Mouse (Mus musculus) liver, embryonic 14.5 days (tissue): Measurements from ENCODE around the gene Xkr7. TPM values are rescaled to one million over a fixed set of nuclear protein-coding genes. Genes with fewer than 3 reads are reported as not detected.

Experiments used
- ATAC-seq: fragments of 200-750 bp; cut with Nextera tagmentation; 2 replicates; pipeline ENCODE4 v1.8.0; 2017; ENCODE audit warnings: moderate number of reproducible peaks, mild to moderate bottlenecking, moderate library complexity; ENCODE audit not compliant: insufficient read depth
- DNase-seq, 3 experiments: peaks; one replicate each; pipeline ENCODE4 v3.0.0-alpha.2; 2012 to 2013; ENCODE audit warnings: low read depth in 3 of 3, low spot score in 3 of 3
- H3K27ac ChIP-seq: fragments of 300-500 bp; sonication (generic); 2 replicates; pipeline ENCODE4 v1.5.1; 2014; ENCODE audit warnings: moderate library complexity, mild to moderate bottlenecking, control low read depth, inconsistent platforms
- H3K27me3 ChIP-seq: fragments of 300-500 bp; sonication (generic); 2 replicates; pipeline ENCODE4 v1.6.1; 2014; ENCODE audit warnings: mild to moderate bottlenecking, low read length, moderate library complexity; ENCODE audit not compliant: control insufficient read depth, insufficient read depth
- H3K36me3 ChIP-seq: fragments of 300-500 bp; sonication (generic); replicated peaks from 2 replicates; pipeline ENCODE4 v1.6.1; 2014; ENCODE audit warnings: low read depth; ENCODE audit not compliant: control insufficient read depth, insufficient read depth
- H3K4me1 ChIP-seq, 2 experiments: fragments of 200-500 bp in 1 of 2; fragments of 300-500 bp in 1 of 2; sonication (generic) in 1 of 2; replicated peaks; 2 replicates each; pipeline ENCODE4 v1.6.1; 2012 to 2014; ENCODE audit warnings: antibody characterized with exemption in 1 of 2, inconsistent platforms in 1 of 2, low read length in 1 of 2; ENCODE audit not compliant: control insufficient read depth in 2 of 2, insufficient read depth in 2 of 2
- H3K4me2 ChIP-seq: fragments of 300-500 bp; sonication (generic); 2 replicates; pipeline ENCODE4 v1.6.1; 2014; ENCODE audit warnings: low read depth, mild to moderate bottlenecking, control low read depth, moderate library complexity
- H3K4me3 ChIP-seq, 2 experiments: fragments of 200-500 bp in 1 of 2; fragments of 300-500 bp in 1 of 2; sonication (generic) in 1 of 2; 2 replicates each; pipeline ENCODE4 v1.5.1; 2012 to 2014; ENCODE audit warnings: low read depth in 2 of 2, low read length in 2 of 2, mild to moderate bottlenecking in 2 of 2, control low read depth in 1 of 2, inconsistent platforms in 1 of 2, moderate library complexity in 1 of 2; ENCODE audit not compliant: insufficient read depth in 1 of 2
- H3K9ac ChIP-seq: fragments of 300-500 bp; sonication (generic); replicated peaks from 2 replicates; pipeline ENCODE4 v1.6.1; 2014; ENCODE audit warnings: mild to moderate bottlenecking, control low read depth, moderate library complexity
- H3K9me3 ChIP-seq: fragments of 300-500 bp; sonication (generic); 2 replicates; pipeline ENCODE4 v1.6.1; 2016; ENCODE audit warnings: low read length, mixed read lengths; ENCODE audit not compliant: control insufficient read depth
- CTCF ChIP-seq: IDR thresholded peaks from 2 replicates; pipeline ENCODE4 v1.5.1; 2016; ENCODE audit warnings: antibody characterized with exemption, low read depth, control low read depth
- EP300 ChIP-seq: IDR thresholded peaks from 2 replicates; pipeline ENCODE4 v1.6.1; 2016; ENCODE audit warnings: antibody characterized with exemption, low read depth
- WGBS: fragments of 180-500 bp; shearing (Covaris S2); extraction: QIAGEN DNeasy Blood & Tissue Kit; methylation state at CpG from one replicate; pipeline ENCODE4 v1.1.7; 2014; ENCODE audit not compliant: insufficient replicate concordance; 5-methylcytosine and 5-hydroxymethylcytosine counted together
- polyA plus RNA-seq, 2 experiments: library from polyadenylated mRNA; depleted of rRNA in 1 of 2; stranded (reverse) in 1 of 2; unstranded in 1 of 2; fragments of >200 nt; fragmentation: Nextera tagmentation in 1 of 2; extraction: Ambion mirVana in 1 of 2; gene quantifications; 2 replicates each; pipeline versions ENCODE4 v1.2.1 to v1.2.3; 2012 to 2014

Xkr7 gene
- polyA plus RNA-seq, 2 experiments, result not detected

DNA sequence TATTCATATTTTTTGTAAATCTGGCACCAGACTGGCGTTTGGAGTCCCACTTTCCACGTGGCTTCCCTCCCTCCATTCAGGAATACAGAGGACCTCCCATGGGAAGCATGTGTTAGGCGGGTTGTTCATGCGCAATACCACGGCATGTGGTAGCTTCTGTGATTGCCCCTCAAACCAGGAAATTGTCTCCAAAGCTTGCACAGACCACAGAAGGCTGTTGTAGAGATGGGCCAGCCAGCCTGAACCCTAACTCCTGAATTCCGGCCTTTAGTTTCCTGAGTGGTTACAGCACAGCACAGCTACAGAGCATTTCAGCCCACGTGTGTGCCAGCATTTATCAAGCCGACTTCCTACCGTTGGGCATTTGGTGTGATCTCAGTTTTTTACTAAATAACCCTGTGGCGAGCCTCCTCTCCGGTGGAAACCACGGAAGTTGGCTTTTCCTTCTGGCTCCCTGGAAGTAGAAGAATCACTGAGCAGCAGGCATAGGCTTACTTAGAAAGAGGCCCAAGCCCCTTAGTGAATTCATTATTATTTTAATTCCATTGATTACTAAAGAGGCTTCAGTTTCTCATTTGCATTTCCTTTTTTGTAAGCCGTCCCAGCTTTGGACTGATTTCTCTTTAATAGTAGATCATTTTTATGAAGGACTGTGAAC lies 27.8 kb upstream of the Xkr7 start:
- Histone ChIP-seq H3K9ac (no peak overlapping the region), H3K27me3 (no peaks in the 10 kb centered on the region), H3K4me2 (no peak overlapping the region), H3K4me1 (no peaks in the 10 kb centered on the region), H3K9me3 (no peaks in the 10 kb centered on the region), H3K36me3 (no peaks in the 10 kb centered on the region), H3K4me3 (no peak overlapping the region), H3K27ac (no peak overlapping the region)
- TF ChIP-seq CTCF (no peak), EP300 (no peak)
- ATAC-seq, result no peak
- DNase-seq, result no peak
- WGBS, result 15% methylated on average over 13 of the region's 13 CpGs

DNA sequence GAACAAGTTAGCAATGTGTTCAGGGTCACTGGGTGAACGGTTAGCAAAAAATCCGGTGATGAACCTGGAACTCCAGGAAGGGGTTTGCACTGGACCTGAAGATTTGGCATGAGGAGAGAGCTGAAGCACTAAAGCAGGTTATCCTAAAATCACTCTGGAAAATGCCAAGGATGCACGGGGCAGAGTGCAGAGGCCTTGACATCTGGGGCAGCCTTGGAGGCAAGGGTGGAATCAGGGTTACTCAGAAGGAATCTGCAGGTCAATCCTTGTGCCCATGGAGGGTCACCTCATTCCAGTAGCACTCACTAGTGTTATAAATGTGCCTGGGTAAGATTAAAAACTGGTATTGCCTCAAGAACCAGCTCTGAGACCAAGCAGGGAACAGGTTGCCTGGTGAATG lies 25.7 kb upstream of the Xkr7 start:
- ATAC-seq (no peak), DNase-seq (no peak)
- no peak overlapping the region for H3K4me2 ChIP-seq
- no peak overlapping the region for H3K27ac ChIP-seq
- H3K4me3 ChIP-seq, result no peak overlapping the region
- no peaks in the 10 kb centered on the region for H3K27me3 ChIP-seq
- H3K4me1 ChIP-seq, result no peaks in the 10 kb centered on the region
- H3K36me3 ChIP-seq, result no peaks in the 10 kb centered on the region; the same call in 1 of the 2 replicates
- H3K9me3 ChIP-seq, result no peaks in the 10 kb centered on the region
- TF ChIP-seq CTCF (no peak), EP300 (no peak)
- H3K9ac ChIP-seq, result no peak overlapping the region
- 72% methylated on average over 3 of the region's 3 CpGs for WGBS

DNA sequence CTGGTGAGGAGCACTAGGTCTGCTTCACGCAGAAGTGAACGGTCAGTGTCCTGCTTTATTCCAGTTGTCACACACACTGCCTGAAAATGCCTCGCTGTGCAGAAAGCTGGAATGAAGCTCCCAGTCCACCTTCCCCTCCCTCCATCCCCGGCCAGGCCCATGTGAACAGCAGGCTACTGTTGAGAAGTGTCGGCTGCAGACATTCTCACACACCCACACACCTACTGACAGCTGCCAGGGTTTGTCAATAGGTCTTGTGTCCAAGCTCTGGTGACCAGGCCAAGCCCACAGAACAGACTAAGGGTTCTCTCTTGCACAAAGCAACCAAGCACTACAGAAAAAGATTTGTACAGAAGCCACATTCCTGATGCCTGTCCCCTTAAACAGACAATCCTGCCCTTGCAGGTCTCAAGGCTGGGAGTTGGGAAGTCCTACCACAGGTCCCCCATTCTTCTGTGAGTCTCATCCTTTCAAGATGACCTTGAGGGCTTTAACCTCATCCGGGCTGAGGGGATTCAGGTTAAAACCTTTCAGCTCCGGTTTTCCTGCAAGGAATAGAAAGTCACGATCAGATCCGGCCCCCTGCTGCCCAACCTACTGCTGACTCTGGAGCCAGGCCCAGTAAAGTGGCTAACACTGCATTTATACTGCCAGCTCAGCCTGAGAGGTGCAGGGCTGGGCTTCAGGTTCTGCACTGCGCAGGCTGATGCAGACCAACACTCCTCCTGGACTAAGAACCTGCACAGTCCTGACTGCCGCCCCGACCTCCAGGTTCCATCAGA lies 22.3 kb upstream of the Xkr7 start:
- H3K4me3 ChIP-seq, result no peak overlapping the region
- TF ChIP-seq CTCF (no peak), EP300 (no peak)
- no peak overlapping the region for H3K9ac ChIP-seq
- no peak for DNase-seq
- H3K36me3 ChIP-seq, result peaks cover 5% of the 10 kb centered on the region
- no peaks in the 10 kb centered on the region for H3K9me3 ChIP-seq
- H3K27ac ChIP-seq, result no peak overlapping the region
- H3K4me1 ChIP-seq, result peaks cover 5% of the 10 kb centered on the region in 2 experiments
- no peak for ATAC-seq
- H3K4me2 ChIP-seq, result no peak overlapping the region
- no peaks in the 10 kb centered on the region for H3K27me3 ChIP-seq
- 79% methylated on average over 12 of the region's 12 CpGs for WGBS

DNA sequence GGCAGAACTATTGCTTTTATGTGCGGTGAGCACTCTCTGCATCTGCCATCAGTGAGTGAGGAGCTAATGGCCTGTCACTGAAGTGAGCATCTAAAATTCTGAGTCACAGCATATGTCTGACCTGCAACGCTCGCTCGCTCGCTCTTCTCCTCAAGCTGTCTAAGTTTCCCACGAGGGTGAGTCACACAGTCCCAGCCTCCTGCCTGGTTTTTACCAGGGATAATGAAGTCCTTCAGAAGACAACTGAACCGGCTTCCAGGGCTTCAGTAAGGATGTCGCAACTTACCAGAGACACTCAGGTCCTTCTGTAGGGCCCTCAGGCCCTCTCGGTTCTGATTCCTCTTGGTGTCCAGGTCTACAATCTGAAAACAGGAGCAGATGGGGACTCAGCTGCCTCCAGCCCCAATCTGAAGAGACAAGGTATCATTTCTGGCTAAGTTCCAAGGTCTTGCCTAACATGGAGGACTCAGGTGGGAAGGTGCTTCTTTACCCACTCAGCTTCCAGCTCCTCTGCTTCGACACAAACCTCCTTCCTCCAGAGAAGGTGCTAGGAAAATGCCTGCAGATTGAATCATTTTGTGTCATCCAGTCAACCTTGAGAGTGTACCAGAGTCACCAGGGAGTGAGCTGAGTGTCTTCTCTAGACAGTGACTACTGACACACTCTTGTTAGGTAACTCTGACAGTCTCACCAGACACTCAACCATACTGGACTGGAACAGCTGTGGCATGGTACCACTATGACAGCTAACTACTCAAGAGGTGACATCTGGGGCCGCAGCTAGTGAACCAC lies 17.7 kb upstream of the Xkr7 start:
- no peaks in the 10 kb centered on the region for H3K27me3 ChIP-seq
- no peak overlapping the region for H3K27ac ChIP-seq
- H3K4me3 ChIP-seq, result peak overlapping the region; percentile 58 to 63
- TF ChIP-seq CTCF (no peak), EP300 (no peak)
- peaks cover 6 to 7% of the 10 kb centered on the region in 2 experiments for H3K4me1 ChIP-seq
- peak overlapping the region; percentile 86 for H3K4me2 ChIP-seq
- ATAC-seq, result no peak
- WGBS, result 79% methylated on average over 11 of the region's 11 CpGs
- H3K9ac ChIP-seq, result peak overlapping the region; percentile 75
- H3K9me3 ChIP-seq, result no peaks in the 10 kb centered on the region
- peaks cover 5% of the 10 kb centered on the region for H3K36me3 ChIP-seq
- DNase-seq, result no peak
